Mouse (Mus musculus) MEL (cell line): ENCODE measurements at regions not wholly inside any gene's neighbourhood (a gene's known extent, or its start where the extent isn't known, plus 50 kb on each side); places are given as distances from the start of the nearest gene placed in this dataset.

Experiments
- DNase-seq: peaks from one replicate; pipeline ENCODE4 v3.0.0; 2011; ENCODE audit warnings: low read depth, low spot score
- H3K27ac ChIP-seq: 2 replicates; pipeline ENCODE4 v1.5.1; 2012; ENCODE audit warnings: low read depth, mild to moderate bottlenecking, control low read depth, low read length, moderate library complexity; ENCODE audit not compliant: control insufficient read depth
- H3K27me3 ChIP-seq, 2 experiments: fragments of 150-350 bp in 1 of 2; sonication (generic) in 1 of 2; 2 replicates each; pipeline ENCODE4 v1.6.1; 2012; ENCODE audit warnings: low read length in 2 of 2, mild to moderate bottlenecking in 2 of 2, improper control_type of control experiment in 1 of 2, moderate library complexity in 1 of 2; ENCODE audit not compliant: insufficient read depth in 2 of 2, control insufficient read depth in 1 of 2
- H3K36me3 ChIP-seq, 2 experiments: 2 replicates each; pipeline ENCODE4 v1.6.1; 2012 to 2014; ENCODE audit warnings: low read length in 2 of 2, improper control_type of control experiment in 1 of 2, inconsistent platforms in 1 of 2, mild to moderate bottlenecking in 1 of 2; ENCODE audit not compliant: insufficient read depth in 2 of 2, control insufficient read depth in 1 of 2
- H3K4me1 ChIP-seq, 2 experiments: fragments of 150-350 bp in 1 of 2; sonication (generic) in 1 of 2; 2 replicates each; pipeline ENCODE4 v1.6.1; 2012; ENCODE audit warnings: low read length in 2 of 2, improper control_type of control experiment in 1 of 2, mild to moderate bottlenecking in 1 of 2; ENCODE audit not compliant: insufficient read depth in 2 of 2, control insufficient read depth in 1 of 2
- H3K4me3 ChIP-seq, 2 experiments: fragments of 150-350 bp in 1 of 2; sonication (generic) in 1 of 2; 2 replicates each; pipeline ENCODE4 v1.5.1; 2012; ENCODE audit warnings: low read depth in 2 of 2, low read length in 2 of 2, mild to moderate bottlenecking in 2 of 2, moderate library complexity in 2 of 2, control low read depth in 1 of 2, improper control_type of control experiment in 1 of 2; ENCODE audit not compliant: control insufficient read depth in 1 of 2, insufficient read depth in 1 of 2
- H3K79me2 ChIP-seq: 2 replicates; pipeline ENCODE4 v1.6.1; 2012; ENCODE audit warnings: mild to moderate bottlenecking, low read length, moderate library complexity; ENCODE audit not compliant: control insufficient read depth, poor library complexity, insufficient read depth
- H3K9ac ChIP-seq: 2 replicates; pipeline ENCODE4 v1.6.1; 2012; ENCODE audit warnings: low read depth, mild to moderate bottlenecking, control low read depth, low read length, moderate library complexity; ENCODE audit not compliant: control insufficient read depth, poor library complexity, severe bottlenecking
- H3K9me3 ChIP-seq: fragments of 150-350 bp; sonication (generic); replicated peaks from 2 replicates; pipeline ENCODE4 v1.6.1; 2012; ENCODE audit warnings: mild to moderate bottlenecking, low read length, improper control_type of control experiment, moderate library complexity; ENCODE audit not compliant: insufficient read depth
- BHLHE40 ChIP-seq: IDR thresholded peaks from 2 replicates; pipeline ENCODE4 v1.6.1; 2012; ENCODE audit warnings: low read depth, mild to moderate bottlenecking, inconsistent platforms, low read length, improper control_type of control experiment, borderline replicate concordance
- CHD1 ChIP-seq: IDR thresholded peaks from 2 replicates; pipeline ENCODE4 v1.6.1; 2012; ENCODE audit warnings: low read depth, mild to moderate bottlenecking, inconsistent platforms, low read length, improper control_type of control experiment
- CHD2 ChIP-seq: IDR thresholded peaks from 2 replicates; pipeline ENCODE4 v1.6.1; 2011; ENCODE audit warnings: low read length, improper control_type of control experiment
- E2F4 ChIP-seq: IDR thresholded peaks from 2 replicates; pipeline ENCODE4 v1.6.1; 2011; ENCODE audit warnings: low read depth, low read length, improper control_type of control experiment, borderline replicate concordance
- JUND ChIP-seq: IDR thresholded peaks from 2 replicates; pipeline ENCODE4 v1.6.1; 2011; ENCODE audit warnings: low read depth, mild to moderate bottlenecking, improper control_type of control experiment, low read length
- MAFK ChIP-seq: IDR thresholded peaks from 2 replicates; pipeline ENCODE4 v1.6.1; 2011; ENCODE audit warnings: low read depth, mild to moderate bottlenecking, low read length, improper control_type of control experiment, borderline replicate concordance
- POLR2A ChIP-seq, 2 experiments: IDR thresholded peaks; 2 replicates each; pipeline ENCODE4 v1.6.1; 2011 to 2012; ENCODE audit warnings: low read length in 2 of 2, mild to moderate bottlenecking in 2 of 2, control low read depth in 1 of 2, improper control_type of control experiment in 1 of 2, low read depth in 1 of 2, moderate library complexity in 1 of 2; ENCODE audit not compliant: control insufficient read depth in 1 of 2, insufficient read depth in 1 of 2, poor library complexity in 1 of 2
- RCOR1 ChIP-seq: IDR thresholded peaks from 2 replicates; pipeline ENCODE4 v1.6.1; 2012; ENCODE audit warnings: low read depth, mild to moderate bottlenecking, inconsistent platforms, low read length, improper control_type of control experiment
- SIN3A ChIP-seq: IDR thresholded peaks from 2 replicates; pipeline ENCODE4 v1.6.1; 2012; ENCODE audit warnings: low read length, improper control_type of control experiment, inconsistent platforms
- SMC3 ChIP-seq: IDR thresholded peaks from 2 replicates; pipeline ENCODE4 v1.6.1; 2011; ENCODE audit warnings: low read depth, low read length, improper control_type of control experiment
- TCF12 ChIP-seq: IDR thresholded peaks from 2 replicates; pipeline ENCODE4 v1.6.1; 2014; ENCODE audit warnings: low read depth, mild to moderate bottlenecking, inconsistent platforms, low read length, improper control_type of control experiment, moderate library complexity

GRCm38 (mm10) chr9:62188835-62189234 lies 66.4 kb upstream of the Glce start:
- Histone ChIP-seq H3K27me3 (peaks cover 2 to 7% of the 10 kb centered on the region in 2 experiments; a peak in 3 of 4 replicates), H3K4me3 (no peak overlapping the region), H3K4me1 (no peaks in the 10 kb centered on the region), H3K9me3 (no peaks in the 10 kb centered on the region), H3K9ac (no peak overlapping the region), H3K79me2 (no peaks in the 10 kb centered on the region), H3K36me3 (no peaks in the 10 kb centered on the region), H3K27ac (no peak overlapping the region)
- DNase-seq: no peak
- no peak for TF ChIP-seq MAFK

- no peak for DNase-seq
- Histone ChIP-seq H3K79me2 (no peaks in the 10 kb centered on the region), H3K27ac (no peak overlapping the region), H3K9me3 (no peaks in the 10 kb centered on the region), H3K4me1 (no peaks in the 10 kb centered on the region), H3K4me3 (no peak overlapping the region), H3K27me3 (peaks cover 2 to 7% of the 10 kb centered on the region in 2 experiments; a peak in 3 of 4 replicates), H3K9ac (no peak overlapping the region), H3K36me3 (no peaks in the 10 kb centered on the region)
- TF ChIP-seq CHD1: no peak
Observed at GRCm38 (mm10) chr9:62188379-62188778, 65.9 kb upstream of the Glce start.

GRCm38 (mm10) chr9:62186886-62187285 lies 64.4 kb upstream of the Glce start:
- Histone ChIP-seq H3K27ac (no peak overlapping the region), H3K4me3 (no peak overlapping the region), H3K27me3 (peaks cover 2 to 7% of the 10 kb centered on the region in 2 experiments; a peak in 3 of 4 replicates), H3K79me2 (no peaks in the 10 kb centered on the region), H3K4me1 (no peaks in the 10 kb centered on the region), H3K9ac (no peak overlapping the region), H3K9me3 (no peaks in the 10 kb centered on the region), H3K36me3 (no peaks in the 10 kb centered on the region)
- TF ChIP-seq SIN3A: no peak
- no peak for TF ChIP-seq E2F4
- TF ChIP-seq JUND: no peak
- TF ChIP-seq POLR2A (IDR thresholded peaks at IDR 0.05; ENCODE audit: control insufficient read depth in 1 of 2, insufficient read depth in 1 of 2, low read depth in 1 of 2, low read length in 2 of 2, poor library complexity in 1 of 2): no peak
- no peak for TF ChIP-seq BHLHE40
- TF ChIP-seq SMC3: no peak
- no peak for TF ChIP-seq TCF12
- TF ChIP-seq CHD2: no peak
- no peak for TF ChIP-seq CHD1
- no peak for TF ChIP-seq RCOR1
- no peak for DNase-seq
